Mouse (Mus musculus): ENCODE results near the gene Olfr61.
"Not testable (repeated sequence)": the region's sequence is repeated elsewhere in the genome, so short reads cannot be mapped to it uniquely, and the experiment has no call there.

The Olfr61 gene

DNA sequence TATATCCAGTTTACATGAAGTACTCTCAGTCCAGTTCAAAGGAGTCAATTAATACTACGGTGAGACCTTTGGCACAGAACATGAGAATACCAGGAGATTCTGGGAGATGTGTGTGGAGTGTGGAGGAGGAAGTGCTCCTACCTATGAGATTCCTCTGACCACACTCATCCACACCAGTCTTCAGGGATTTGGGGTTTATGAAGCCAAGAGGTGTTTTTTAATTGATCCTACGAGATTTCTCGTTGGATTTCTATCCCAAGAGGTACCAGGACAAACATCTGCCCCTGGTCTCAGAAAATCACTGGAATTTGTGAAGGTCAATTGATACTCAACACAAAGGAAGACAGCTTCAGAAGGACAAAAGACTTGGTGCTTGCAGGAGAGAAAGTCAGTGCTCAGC is at the start of gene Olfr61:
Olfr61 (plus strand) TSS at position 301 of the 400 bp plus-strand sequence.
- not testable (repeated sequence) for DNase-seq

DNA sequence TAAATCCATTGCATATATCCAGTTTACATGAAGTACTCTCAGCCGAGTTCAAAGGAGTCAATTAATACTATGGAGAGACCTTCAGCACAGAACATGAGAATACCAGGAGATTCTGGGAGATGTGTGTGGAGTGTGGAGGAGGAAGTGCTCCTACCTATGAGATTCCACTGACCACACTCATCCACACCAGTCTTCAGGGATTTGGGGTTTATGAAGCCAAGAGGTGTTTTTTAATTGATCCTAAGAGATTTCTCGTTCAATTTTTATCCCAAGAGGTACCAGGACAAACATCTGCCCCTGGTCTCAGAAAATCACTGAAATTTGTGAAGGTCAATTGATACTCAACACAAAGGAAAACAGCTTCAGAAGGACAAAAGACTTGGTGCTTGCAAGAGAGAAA is 27.8 kb upstream of the Olfr61 start, which contains the start of gene Olfr46:
Olfr46 (plus strand) TSS at position 301 of the 400 bp plus-strand sequence.
- not testable (repeated sequence) for DNase-seq

DNA sequence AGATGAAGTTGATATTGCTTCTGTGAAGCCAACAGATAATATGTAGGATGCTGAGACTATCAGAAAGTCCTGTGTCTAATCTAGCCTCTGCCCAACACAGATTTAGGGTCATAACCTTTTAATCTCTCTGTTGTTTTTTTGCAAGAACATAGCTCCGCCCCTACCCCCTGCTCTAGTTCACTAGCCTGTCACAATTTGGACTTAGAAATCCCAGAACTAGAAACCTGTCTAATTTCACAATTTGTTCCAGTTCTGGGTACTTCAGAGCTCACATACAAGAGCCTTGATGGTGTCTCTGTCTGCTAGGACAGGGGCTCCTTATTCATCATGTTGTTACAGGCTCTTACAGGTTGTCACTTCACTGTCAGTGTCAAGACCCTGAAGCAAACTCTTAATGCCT is 1.8 kb downstream of the Olfr61 start:
- no peak for DNase-seq

DNA sequence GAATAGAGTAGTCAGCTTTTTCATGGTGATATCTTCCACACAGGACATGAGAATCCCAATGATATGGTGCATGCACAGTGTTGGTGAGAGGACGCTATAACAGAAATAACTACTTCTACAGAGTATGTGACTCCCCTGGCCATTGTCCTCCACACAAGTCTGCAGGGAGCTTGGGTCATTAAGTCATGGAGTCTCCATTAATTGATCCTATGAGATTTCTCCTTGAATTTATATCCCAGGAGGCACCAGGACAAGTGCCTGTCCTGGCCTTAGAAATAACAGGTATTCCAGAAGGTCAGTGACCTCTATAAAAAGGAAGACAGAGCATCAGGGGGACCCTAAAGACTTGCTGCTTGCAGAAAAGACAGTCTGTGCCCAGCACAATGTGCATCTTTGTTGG is 17.4 kb downstream of the Olfr61 start, which contains the start of gene Olfr53:
Olfr53 (plus strand) TSS at position 301 of the 400 bp plus-strand sequence.
- no peak for DNase-seq

- DNase-seq, result no peak
Observed at GRCm38 (mm10) chr7:140659630-140660029, 30.9 kb downstream of the Olfr61 start, which contains the start of gene Olfr539. TSS of gene Olfr539 (plus strand) at chr7:140659930.

GRCm38 (mm10) chr7:140670693-140671092 is 41.9 kb downstream of the Olfr61 start:
- not testable (repeated sequence) for DNase-seq

- peak; percentile 4 for DNase-seq
Observed at GRCm38 (mm10) chr7:140675863-140676262, 47.1 kb downstream of the Olfr61 start.

GRCm38 (mm10) chr7:140679591-140679990 is 50.8 kb downstream of the Olfr61 start:
- DNase-seq, result not testable (repeated sequence)

- no peak for DNase-seq
Observed at GRCm38 (mm10) chr7:140681651-140682050, 52.9 kb downstream of the Olfr61 start, which contains the start of gene Olfr45. TSS of gene Olfr45 (plus strand) at chr7:140681951.

Measured in retina, postnatal 1 day (tissue).